In the genomic region with DNA sequence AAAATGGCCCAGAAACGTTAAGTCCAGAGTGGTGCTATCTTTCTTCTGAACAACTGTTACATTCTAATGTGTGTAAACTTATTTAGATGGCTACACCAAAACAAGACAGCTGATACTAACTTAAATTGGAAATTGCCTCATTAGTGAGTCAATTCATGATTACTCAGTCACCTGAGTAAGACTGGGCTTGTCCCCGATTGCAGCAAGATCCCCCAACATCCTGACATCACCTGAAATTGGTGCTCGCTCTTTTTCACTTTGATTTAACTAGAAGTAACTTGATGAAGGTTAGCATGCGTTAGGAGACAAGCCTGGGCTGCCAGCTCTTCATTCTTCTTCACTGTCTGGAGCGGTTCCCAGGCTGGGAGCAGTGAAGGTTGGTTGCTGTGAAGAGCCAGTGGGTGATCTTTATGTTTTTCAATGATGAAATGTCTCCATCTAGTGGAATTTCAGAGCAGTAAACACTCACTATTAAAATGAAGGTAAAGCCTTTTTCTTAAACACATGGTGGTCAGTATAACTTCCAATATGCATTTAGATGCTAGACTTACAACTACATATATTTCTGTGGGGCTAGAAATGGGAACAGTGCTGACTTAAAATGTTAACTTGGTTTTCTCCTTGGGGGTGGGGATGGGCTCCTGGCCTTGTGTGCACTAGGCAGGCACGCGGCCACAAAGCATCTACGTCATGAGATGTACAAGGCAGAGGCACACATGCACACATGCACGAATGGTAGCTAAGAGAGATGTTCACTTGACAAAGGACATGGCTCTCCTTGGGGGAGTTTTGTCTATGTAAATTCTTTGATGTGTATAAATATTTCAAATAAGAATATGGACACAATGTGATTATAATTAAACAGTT, we compare ENCODE assay signal across 9 mouse cellular contexts.
A peak's percentile ranks its signal among the peaks of the same experiment; 100 is the strongest.
DNase-seq lines count a peak whose midpoint lies in the region; ATAC-seq lines count a peak whose summit lies in the region.
"Had no signal": no experiment of that assay in that cellular context is flagged by ENCODE, and none has a peak within 500 bp of the region (broad histone marks: within the 10 kb centered on the region; RNA-seq: fewer than 3 reads in every experiment).

No protein-coding gene starts in this region.

- H3K9me3 ChIP-seq in embryonic facial prominence, embryonic 13.5 days = no peaks in the 10 kb centered on the region
- no peaks in the 10 kb centered on the region for H3K9me3 ChIP-seq in hindbrain, embryonic 11.5 days (ENCODE audit: control insufficient read depth, low read length)
- no peaks in the 10 kb centered on the region for H3K9me3 ChIP-seq in midbrain, embryonic 13.5 days

- peaks cover 12% of the 10 kb centered on the region for H3K36me3 ChIP-seq in embryonic facial prominence, embryonic 13.5 days
- 0 out of 2 replicates have a peak, but pooled peaks cover 6% of the 10 kb centered on the region for H3K36me3 ChIP-seq in hindbrain, embryonic 11.5 days (ENCODE audit: control insufficient read depth, insufficient read depth, low read length)
- peaks cover 20% of the 10 kb centered on the region for H3K36me3 ChIP-seq in midbrain, embryonic 13.5 days

- peaks cover 53% of the 10 kb centered on the region for H3K4me1 ChIP-seq in embryonic facial prominence, embryonic 13.5 days
- peaks cover 5% of the 10 kb centered on the region for H3K4me1 ChIP-seq in hindbrain, embryonic 11.5 days (replicated peaks; ENCODE audit: control insufficient read depth, insufficient read depth, low read length)
- peaks cover 81% of the 10 kb centered on the region for H3K4me1 ChIP-seq in midbrain, embryonic 13.5 days (replicated peaks)

- no peaks in the 10 kb centered on the region for H3K27me3 ChIP-seq in embryonic facial prominence, embryonic 13.5 days
- H3K27me3 ChIP-seq in hindbrain, embryonic 11.5 days (ENCODE audit: control insufficient read depth, insufficient read depth, low read length) = no peaks in the 10 kb centered on the region
- no peaks in the 10 kb centered on the region for H3K27me3 ChIP-seq in midbrain, embryonic 13.5 days
- H3K27me3 ChIP-seq: limb, embryonic 12.5 days had no signal

- no peak overlapping the region for H3K4me2 ChIP-seq in embryonic facial prominence, embryonic 13.5 days
- H3K4me2 ChIP-seq in hindbrain, embryonic 11.5 days (replicated peaks; ENCODE audit: low read depth, low read length) = no peak overlapping the region
- H3K4me2 ChIP-seq in midbrain, embryonic 13.5 days (replicated peaks) = no peak overlapping the region
- H3K4me2 ChIP-seq: limb, embryonic 12.5 days had no signal

- 0 out of 2 replicates have a peak overlapping the region, but pooled peaks have one; percentile 7 for H3K27ac ChIP-seq in embryonic facial prominence, embryonic 13.5 days
- H3K27ac ChIP-seq in hindbrain, embryonic 11.5 days (ENCODE audit: low read depth, low read length) = no peak overlapping the region; the same call in 1 of the 2 replicates
- H3K27ac ChIP-seq in midbrain, embryonic 13.5 days = peak overlapping the region; percentile 48
- H3K27ac ChIP-seq: limb, embryonic 12.5 days had no signal

- 54% methylated on average over 9 of the region's 9 CpGs for WGBS in embryonic facial prominence, embryonic 13.5 days
- 58% methylated on average over 9 of the region's 9 CpGs for WGBS in hindbrain, embryonic 11.5 days
- WGBS in midbrain, embryonic 13.5 days = 54% methylated on average over 9 of the region's 9 CpGs

- no peak overlapping the region for H3K9ac ChIP-seq in embryonic facial prominence, embryonic 13.5 days
- H3K9ac ChIP-seq in hindbrain, embryonic 11.5 days (ENCODE audit: low read depth, low read length) = no peak overlapping the region
- H3K9ac ChIP-seq in midbrain, embryonic 13.5 days (replicated peaks) = no peak overlapping the region
- H3K9ac ChIP-seq: limb, embryonic 12.5 days had no signal

- no peak for ATAC-seq in embryonic facial prominence, embryonic 13.5 days (ENCODE audit: insufficient number of reproducible peaks, insufficient read depth, low FRiP score, low TSS enrichment, low read depth)
- ATAC-seq in hindbrain, embryonic 11.5 days (ENCODE audit: low FRiP score) = peak; percentile 53; the same call in 1 of the 2 replicates
- ATAC-seq in midbrain, embryonic 13.5 days = peak; percentile 86

- H3K4me3 ChIP-seq in embryonic facial prominence, embryonic 13.5 days = no peak overlapping the region
- H3K4me3 ChIP-seq in hindbrain, embryonic 11.5 days (ENCODE audit: low read depth, low read length) = no peak overlapping the region
- H3K4me3 ChIP-seq in midbrain, embryonic 13.5 days (replicated peaks) = no peak overlapping the region
- H3K4me3 ChIP-seq: limb, embryonic 12.5 days had no signal

- DNase-seq in layer of hippocampus, adult 11-12 months (ENCODE audit: low spot score) = peak; percentile 67
- no peak for DNase-seq in layer of hippocampus, adult 9-10 months (ENCODE audit: low spot score)
- DNase-seq in adrenal gland, postnatal 14 days = peak; percentile 82
- peak; percentile 56 for DNase-seq in hindbrain, embryonic 11.5 days (ENCODE audit: low spot score)
- DNase-seq in left cerebral cortex, adult 18-20 months (ENCODE audit: low spot score in 2 of 2) = peak; percentile 50 to 57
- peak; percentile 81 for DNase-seq in telencephalon, adult 2 months (ENCODE audit: low read depth, low spot score)
